Mouse (Mus musculus) neutrophil, adult 59 days (primary cell): ENCODE data around the gene C2cd2l. TPM values are rescaled to one million over a fixed set of nuclear protein-coding genes. Genes with fewer than 3 reads are reported as not detected.

Experiments
- total RNA-seq, 2 experiments: library from RNA; stranded (reverse); gene quantifications; 1 replicate in 1 of 2; 2 replicates in 1 of 2; pipeline ENCODE4 v1.2.4; 2023

The C2cd2l gene
- 10 to 100 TPM; 21.6 to 23.7 TPM for total RNA-seq

DNA sequence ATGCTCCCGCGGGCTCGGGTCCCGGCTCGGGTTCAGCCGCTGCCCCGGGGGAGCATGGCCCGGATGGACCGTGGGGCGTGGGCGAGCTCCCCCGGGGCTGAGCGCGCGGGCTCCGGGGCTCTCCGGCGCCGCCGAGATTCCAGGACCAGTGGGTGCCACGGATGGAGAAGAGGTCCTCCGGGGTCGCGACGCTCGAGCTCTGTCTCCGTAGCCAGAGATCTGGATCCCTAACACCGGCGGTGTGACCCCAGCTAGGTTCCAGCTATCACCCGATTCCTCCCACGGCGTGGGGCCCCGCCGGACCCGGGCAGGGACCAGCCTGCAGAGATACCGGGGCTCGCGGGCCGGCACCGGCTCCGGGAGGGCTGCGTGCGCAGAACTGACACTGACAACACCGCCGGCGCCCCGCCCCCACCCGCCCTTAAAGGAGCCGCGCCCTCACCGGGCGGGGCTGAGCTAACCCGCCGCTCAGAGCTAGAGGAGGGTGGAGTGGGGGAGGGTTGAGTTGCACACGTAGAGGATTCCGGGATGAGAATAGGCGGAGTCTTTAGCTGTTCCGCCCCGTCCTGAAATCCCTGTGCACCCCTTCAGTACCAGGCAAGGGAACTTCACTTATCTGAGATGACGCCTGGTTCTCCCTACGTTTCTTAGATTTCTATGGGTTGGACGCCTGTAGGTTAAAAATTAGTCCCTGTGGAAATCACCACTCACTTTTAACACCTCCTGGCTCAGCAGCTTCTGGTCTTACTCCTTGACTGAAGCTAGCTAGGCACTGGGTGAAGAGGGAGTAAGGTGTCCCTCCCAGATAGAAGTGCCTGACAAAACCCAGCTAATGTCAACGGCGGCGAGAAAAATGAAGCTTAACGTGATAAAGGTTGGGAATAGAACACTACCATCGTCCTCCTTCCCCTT, at the start of gene C2cd2l:
TSS of gene C2cd2l (minus strand) at position 399 of the 912 bp plus-strand sequence.

DNA sequence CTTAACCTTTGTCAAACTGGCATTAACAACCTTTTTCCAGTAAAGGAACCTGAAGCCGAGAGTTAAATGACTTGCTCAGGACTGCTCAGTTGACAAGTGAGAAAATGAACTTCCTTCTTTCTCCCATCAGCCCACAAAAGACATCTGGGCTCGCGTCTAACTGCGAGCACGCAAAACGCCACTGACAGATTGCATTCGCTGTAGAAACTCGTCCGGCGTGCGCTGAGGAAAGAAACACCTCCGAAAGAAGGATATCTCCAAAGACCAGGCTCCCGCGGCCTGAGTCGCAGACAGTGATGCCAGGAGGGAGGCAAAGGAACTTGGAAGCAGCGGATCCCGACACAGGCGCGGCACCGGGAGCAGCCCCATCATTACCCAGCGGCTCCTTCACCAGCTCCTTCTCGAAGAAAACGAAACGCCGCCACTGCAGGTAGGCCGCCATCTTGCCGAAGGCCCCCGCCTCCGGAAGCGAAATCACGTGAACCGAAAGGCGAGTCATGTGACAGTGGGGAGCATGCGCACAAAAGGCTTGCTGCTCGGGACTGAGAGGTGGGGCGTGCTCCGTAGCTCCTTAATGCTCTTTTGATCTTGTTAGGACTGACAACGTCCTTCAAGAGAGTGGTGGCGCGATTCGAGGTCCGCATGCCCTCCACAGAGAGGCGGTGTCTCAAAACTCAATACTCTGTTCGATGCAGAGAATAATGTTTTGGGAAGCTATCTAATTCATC, 41.3 kb upstream of the C2cd2l start, which contains the start of gene Vps11:
TSS of gene Vps11 (minus strand) at position 481 of the 728 bp plus-strand sequence.

DNA sequence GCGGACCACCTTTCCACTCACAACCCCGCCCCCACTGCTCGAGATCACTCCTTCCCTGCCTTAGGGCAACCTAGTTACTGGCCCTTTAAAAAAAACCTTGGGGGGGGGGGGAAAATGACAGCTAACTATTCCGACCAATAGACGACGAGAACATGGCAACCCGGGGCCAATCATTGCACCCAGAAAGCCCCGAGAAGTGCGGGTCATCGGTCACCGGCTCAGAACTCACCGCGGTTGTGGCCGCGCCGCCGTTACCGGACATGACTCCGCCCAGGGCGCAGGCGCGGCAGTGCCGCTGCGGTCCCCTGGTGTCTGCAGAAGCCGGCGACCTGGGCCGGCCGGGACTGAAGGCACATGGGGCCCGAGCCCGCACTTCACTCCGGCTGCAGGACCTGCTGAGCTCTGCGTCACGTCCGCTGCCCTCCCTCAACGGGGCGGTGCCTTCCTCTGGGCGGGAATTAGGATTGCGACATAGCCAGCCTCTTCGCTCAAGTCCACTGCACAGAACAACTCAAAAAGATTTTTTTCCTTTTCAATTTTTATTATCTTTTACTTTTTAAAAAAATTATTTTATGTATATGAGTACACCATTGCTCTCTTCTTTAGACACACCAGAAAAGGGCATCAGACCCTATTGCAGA, 23.8 kb upstream of the C2cd2l start, which contains the start of gene Hmbs:
TSS of gene Hmbs (minus strand) at position 448 of the 641 bp plus-strand sequence.

DNA sequence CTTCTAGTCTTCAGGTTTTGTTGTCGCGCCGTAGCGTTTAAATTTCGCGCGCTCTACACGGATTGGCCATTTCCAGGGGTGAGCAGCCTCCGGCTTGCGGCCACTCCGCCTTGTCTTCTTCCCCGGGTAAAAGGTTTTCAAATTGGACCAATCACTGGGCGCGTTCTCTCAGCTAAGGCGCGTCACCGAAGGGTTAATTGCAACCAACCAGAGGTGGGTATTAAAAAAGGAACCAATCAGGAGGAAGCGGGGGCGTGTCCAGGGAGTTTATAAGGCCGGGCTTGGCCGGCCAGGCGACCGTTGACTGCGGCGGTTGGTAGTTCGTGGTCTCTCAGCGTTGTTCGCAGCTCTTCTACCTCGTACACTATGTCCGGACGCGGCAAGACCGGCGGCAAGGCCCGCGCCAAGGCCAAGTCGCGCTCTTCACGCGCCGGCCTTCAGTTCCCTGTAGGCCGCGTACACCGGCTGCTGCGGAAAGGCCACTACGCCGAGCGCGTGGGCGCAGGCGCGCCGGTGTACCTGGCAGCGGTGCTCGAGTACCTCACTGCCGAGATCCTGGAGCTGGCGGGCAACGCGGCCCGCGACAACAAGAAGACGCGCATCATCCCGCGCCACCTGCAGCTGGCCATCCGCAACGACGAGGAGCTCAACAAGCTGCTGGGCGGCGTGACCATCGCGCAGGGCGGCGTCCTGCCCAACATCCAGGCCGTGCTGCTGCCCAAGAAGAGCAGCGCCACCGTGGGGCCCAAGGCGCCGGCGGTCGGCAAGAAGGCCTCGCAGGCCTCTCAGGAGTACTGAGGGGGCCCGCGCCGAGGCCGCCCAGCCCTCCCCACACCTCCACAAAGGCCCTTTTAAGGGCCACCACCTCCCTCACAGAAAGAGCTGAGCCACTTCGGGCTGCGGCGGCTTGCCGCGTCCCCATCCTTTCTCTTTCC, 14.6 kb upstream of the C2cd2l start, which contains the start of gene H2afx:
TSS of gene H2afx (plus strand) at position 299 of the 935 bp plus-strand sequence.

DNA sequence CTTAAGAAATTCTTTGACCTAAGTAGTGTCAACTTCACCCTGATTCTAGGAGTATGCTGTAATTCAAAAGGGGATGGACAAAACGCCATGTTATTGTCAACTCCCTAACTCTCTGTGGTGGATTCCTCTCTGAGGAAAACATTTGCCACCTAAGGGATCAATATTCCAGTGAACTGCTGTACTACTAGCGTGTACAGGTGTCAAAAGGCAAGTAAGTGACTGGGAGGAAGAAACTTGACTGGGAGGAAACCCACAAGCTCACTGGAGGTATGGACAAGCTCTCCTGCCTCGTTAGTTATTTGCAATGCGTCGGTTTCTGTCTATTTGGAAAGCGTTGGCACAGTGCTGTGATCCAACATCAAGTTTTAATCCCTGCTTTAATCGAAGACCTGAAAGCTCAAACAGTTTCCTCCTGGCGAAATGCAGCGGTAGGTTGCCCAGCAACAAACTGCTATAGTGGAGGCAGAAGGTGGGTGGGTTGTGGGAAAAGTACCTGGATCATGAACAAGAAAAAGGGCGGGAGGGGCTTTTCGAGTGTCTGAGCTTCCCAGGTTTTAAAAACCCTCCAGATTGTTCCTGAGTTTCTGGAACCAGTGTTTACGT, 5.8 kb upstream of the C2cd2l start, which contains the start of gene Dpagt1:
TSS of gene Dpagt1 (plus strand) at position 252 of the 603 bp plus-strand sequence.

DNA sequence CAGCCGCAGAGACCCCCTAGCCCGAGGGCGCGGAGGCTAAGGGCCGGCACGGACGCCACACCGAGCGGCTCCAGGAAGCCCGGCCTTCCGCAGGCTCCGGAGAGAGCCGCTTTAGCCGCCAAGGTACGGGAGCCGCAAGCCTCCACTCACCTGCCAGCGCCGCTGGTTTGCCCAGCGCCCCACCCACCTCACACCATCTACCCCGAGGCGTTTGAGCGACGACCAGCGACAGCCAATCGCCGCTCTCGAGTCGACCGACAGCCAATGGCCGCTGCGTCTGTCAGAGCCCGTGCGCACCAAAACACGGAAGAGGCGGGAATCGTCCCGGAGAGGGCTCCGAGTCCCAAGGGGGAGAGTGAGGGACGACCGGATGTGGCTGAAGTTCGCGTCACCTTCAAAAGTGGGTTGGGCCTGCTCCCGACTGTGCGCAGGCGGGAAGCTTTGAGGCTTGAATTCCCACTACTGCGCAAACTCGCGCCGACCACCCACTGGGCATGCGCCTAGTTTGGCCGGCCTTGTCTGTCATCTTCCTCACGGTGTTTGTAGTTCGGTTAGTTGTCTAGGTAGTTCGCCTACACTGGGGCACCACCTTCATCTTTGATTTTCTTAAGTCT, 14.5 kb downstream of the C2cd2l start, which contains the start of gene Hinfp:
TSS of gene Hinfp (minus strand) at position 206 of the 614 bp plus-strand sequence.

DNA sequence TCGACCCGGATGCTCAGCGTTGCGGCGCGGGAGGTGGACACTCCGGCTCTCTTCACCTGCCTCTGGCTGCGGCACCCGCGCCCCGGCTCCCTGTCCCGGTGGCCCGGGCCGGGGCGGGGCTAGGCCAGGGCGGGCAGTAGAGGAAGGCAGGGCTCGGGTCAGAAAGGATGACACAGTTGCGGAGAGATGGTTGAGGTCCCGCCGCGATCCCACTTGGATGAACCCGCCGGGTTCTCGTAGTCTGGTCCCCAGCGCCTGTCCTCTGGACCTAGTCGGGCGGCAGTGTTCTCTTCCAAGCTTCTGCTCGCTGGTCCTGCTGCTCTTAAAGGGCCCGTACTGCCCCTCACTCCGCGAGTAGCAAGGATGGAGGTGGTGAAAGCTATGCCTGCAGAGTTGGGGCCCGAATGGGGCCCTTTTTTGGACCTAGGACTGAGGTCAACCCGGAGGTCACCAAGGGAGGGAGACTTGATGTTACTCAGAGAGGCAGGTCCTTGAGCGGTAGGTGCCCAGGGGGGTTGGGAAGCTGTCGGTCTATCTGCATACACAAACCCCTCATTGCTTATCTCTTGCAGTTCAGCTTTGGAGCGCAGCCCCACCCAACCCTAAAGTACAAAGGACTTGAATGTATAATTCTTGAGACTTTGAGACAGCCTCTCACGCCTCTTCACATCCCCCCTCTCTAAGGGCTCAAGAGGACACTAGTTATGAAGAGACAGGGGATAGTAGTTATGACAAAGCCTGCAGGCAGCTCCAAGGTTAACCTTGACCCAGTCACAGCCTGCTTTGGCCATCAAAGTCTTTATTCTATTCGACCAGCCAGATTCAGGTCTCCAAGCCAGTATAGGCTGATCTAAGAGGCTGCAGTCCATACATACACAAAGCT, 31.8 kb downstream of the C2cd2l start, which contains the start of gene Abcg4:
TSS of gene Abcg4 (minus strand) at position 540 of the 883 bp plus-strand sequence.

DNA sequence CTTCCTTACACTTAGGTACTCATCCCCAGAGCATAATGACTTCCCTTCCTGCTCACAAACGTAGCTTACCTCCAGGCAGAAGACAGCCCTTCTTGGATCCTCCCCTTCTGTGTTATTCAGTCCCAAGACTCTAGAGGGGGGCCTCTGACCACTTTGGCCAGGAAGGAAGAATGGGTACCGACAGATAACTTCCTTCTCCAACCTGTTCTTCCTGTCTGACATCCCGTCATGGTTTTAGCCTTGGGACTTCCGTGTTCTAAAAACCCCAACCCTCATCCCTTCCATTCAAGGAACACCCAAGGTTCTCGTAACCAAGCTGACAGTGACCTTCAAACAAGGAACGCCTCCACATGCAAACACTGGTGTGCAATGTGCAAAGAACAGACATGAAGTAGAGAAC, 51.7 kb downstream of the C2cd2l start, which contains the start of gene Nlrx1:
TSS of gene Nlrx1 (minus strand) at position 168 of the 400 bp plus-strand sequence.

Other genes starting within 250 kb of the C2cd2l start
- under 1 TPM; 0.16 to 0.22 TPM for gene Mfrp, start 218.6 kb downstream of the C2cd2l start, total RNA-seq
- under 1 TPM in 1 of 2 experiments, not detected in 1; 0.49 TPM for gene C1qtnf5, start 213.0 kb downstream of the C2cd2l start, total RNA-seq
- gene Gm49380, start 206.8 kb downstream of the C2cd2l start, total RNA-seq = not detected
- gene Rnf26, start 206.8 kb downstream of the C2cd2l start, total RNA-seq = 10 to 100 TPM; 29.2 to 31.1 TPM
- 1 to 10 TPM; 3.6 to 5.1 TPM for gene Mcam, start 185.8 kb downstream of the C2cd2l start, total RNA-seq
- gene Cbl, start 86.2 kb downstream of the C2cd2l start, total RNA-seq = 100 to 1,000 TPM; 215 to 217 TPM
- gene Ccdc153, start 79.6 kb downstream of the C2cd2l start, total RNA-seq = not detected
- gene Pdzd3, start 68.8 kb downstream of the C2cd2l start, total RNA-seq = 1 to 10 TPM; 1.6 TPM
- gene Nlrx1, start 51.7 kb downstream of the C2cd2l start, total RNA-seq = 10 to 100 TPM; 61.4 to 69.3 TPM
- gene Abcg4, start 31.7 kb downstream of the C2cd2l start, total RNA-seq = 1 to 10 TPM; 3.7 to 9.7 TPM
- 10 to 100 TPM; 35.6 to 40.8 TPM for gene Hinfp, start 14.6 kb downstream of the C2cd2l start, total RNA-seq
- 10 to 100 TPM; 13.9 to 15.2 TPM for gene Dpagt1, start 5.7 kb upstream of the C2cd2l start, total RNA-seq
- 100 to 1,000 TPM; 273 to 278 TPM for gene H2afx, start 14.4 kb upstream of the C2cd2l start, total RNA-seq
- gene Hmbs, start 23.9 kb upstream of the C2cd2l start, total RNA-seq = 10 to 100 TPM; 43.9 to 66.5 TPM
- gene Vps11, start 41.4 kb upstream of the C2cd2l start, total RNA-seq = 10 to 100 TPM; 37.1 to 37.2 TPM
- gene Hyou1, start 59.2 kb upstream of the C2cd2l start, total RNA-seq = 10 to 100 TPM; 50.6 to 54.5 TPM
- 10 to 100 TPM; 12.4 to 13.7 TPM for gene Slc37a4, start 76.6 kb upstream of the C2cd2l start, total RNA-seq
- gene Rps25, start 86.9 kb upstream of the C2cd2l start, total RNA-seq = 1,000 to 10,000 TPM in 1 of 2 experiments, 100 to 1,000 TPM in 1; 988 to 1,162 TPM
- gene Trappc4, start 87.3 kb upstream of the C2cd2l start, total RNA-seq = 10 to 100 TPM; 50.5 to 53.9 TPM
- gene Ccdc84, start 98.3 kb upstream of the C2cd2l start, total RNA-seq = 10 to 100 TPM; 23.0 to 26.9 TPM
- gene Foxr1, start 120.9 kb upstream of the C2cd2l start, total RNA-seq = not detected
- not detected for gene Upk2, start 134.7 kb upstream of the C2cd2l start, total RNA-seq
- 10 to 100 TPM in 1 of 2 experiments, 1 to 10 TPM in 1; 6.9 to 10.2 TPM for gene Bcl9l, start 162.5 kb upstream of the C2cd2l start, total RNA-seq
- gene Cxcr5, start 241.6 kb upstream of the C2cd2l start, total RNA-seq = under 1 TPM; 0.24 to 0.42 TPM